Mouse (Mus musculus) thymus, postnatal 14 days (tissue): ENCODE data around the gene Pigw.

Source experiments
- DNase-seq: peaks from one replicate; pipeline ENCODE4 v3.0.0; 2021

The Pigw gene

DNA sequence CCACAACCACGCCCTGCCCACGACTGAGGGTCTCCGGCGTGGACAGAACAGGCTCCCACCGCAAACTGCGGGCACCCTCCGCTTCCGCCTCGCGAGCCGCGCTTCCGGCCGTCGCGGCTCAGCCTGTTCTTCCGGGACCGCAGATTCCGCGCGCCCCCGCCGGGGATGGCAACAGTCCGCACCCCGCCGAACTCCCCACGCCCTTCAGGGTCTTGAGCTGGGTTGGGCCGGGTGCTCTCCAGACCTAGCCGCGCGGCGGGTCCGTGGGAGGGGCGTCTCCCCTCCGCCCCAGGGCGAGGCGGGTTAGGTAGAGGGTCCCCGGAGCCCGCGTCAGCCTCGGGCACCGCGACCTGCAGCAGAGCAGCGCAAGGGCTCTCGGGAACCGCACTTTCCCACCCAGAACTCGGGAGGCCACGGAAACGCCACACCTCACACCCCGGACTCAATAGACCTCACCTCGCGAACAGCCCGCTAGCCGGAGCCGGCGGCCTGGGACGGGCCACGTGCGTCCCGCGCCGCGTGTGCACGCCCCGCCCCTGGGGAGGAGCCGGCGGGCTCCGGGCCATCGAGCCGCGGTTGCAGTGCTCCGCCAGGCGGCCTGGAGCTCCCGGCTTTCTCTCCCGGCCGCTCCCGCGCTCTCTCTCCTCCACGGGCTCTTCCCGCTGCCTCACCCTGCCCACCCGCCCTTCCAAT, at the start of gene Pigw, which contains the start of gene Myo19:
Pigw (minus strand) TSS at position 514 of the 693 bp plus-strand sequence.
Myo19 (plus strand) TSS at position 377 of the 693 bp plus-strand sequence.
- peak; percentile 84 for DNase-seq

DNA sequence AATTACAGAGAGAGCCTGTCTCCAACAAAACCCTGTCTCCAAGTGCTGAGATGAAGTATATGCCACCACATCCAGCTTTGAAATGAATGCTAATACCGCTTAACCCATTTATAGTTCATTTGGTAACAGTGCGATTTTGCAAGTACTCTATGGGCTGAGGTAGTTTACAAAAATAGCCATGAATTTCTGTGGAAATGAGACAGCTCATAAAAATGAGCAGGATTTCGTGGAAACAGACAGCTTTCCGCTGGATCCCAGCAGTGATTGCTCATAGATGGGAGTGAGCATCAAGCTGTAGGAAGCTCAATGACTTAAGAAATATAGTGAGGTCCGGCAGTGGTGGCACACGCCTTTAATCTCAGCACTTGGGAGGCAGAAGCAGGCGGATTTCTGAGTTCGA, 40.9 kb upstream of the Pigw start:
- no peak for DNase-seq

DNA sequence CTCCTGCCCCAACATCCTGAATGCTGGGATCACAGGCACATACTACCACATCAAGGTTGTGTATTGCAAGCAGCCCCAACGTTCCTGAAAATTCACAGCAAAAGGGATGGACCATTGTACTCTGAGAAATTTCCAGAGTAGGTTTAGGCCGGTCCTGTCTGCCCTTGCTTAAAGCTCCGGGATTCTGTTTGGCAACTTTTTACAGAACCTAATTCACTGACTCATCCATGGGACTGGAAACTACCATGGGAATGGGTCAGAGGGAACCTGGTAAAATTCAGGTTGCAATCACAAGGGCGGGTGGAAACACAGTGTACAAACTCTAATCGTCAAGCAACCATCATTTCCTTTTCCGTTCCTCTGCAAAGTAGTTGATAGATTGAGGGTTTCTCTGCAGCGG, 39.9 kb upstream of the Pigw start:
- no peak for DNase-seq

DNA sequence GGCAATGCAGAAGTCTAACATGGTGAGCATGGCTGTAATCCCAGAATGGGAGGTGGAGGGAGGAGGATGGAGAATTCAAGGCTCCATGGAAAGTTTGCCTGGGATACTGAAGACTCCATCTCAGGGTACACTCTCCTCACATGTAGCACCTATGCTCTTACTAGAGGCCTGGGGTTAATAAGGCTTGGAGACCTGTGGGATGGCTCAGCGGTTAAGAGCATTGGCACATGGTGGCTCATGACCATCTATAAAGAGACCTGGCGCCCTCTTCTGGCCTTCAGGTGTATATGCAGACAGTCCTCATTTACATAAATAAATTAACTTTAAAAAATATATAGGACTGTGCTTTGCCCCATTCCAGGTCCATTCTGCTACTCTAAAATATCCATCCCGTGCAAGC, 39.2 kb upstream of the Pigw start:
- peak; percentile 57 for DNase-seq

DNA sequence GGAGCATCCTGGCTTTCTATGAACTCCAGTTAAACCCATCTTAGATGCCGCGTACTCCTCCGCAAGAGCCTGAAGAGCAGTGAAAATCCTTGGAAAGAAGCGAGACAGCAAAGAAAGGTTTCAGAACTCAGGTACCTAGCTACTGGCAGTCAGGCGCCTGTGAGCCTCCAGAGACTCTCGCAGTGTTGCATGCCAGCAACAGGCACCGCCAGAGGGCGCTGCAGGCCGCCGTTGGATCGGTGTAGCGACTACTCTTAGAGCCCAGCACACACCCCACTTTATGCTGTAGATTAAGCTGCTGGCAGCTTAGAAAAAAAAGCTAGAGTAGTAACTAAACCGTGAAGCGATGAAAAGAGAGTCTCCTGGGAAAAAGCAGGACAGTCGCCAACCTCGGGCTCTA, 38.3 kb upstream of the Pigw start:
- peak; percentile 84 for DNase-seq

DNA sequence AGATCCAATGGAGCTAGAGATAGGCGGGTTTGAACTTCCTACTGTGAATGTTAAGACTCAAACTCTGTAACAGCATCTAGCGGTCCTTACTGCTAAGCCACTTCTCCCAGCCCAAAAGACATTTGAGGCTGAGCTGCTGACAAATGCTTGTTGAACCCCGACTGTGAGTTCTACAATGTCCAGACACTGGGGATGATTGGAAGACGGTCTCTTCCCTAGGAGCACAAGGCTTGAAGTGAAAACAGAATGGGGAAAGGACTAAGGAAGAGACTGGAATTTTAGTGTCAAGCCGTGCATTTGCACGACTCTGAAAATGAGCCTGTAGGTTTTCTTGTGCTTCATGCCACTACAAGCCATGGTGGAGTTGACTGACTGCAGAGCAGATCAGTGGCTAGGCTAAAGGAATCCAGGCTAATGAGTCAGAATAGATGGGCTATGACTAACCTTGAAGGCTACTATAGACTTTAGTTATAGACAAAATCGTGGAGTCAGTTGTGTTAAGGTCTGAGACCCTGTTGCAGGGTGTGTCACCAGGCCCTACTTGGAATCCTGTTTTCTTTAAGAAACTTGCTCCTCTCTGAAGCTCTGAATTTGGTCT, 36.7 kb upstream of the Pigw start:
- no peak for DNase-seq

DNA sequence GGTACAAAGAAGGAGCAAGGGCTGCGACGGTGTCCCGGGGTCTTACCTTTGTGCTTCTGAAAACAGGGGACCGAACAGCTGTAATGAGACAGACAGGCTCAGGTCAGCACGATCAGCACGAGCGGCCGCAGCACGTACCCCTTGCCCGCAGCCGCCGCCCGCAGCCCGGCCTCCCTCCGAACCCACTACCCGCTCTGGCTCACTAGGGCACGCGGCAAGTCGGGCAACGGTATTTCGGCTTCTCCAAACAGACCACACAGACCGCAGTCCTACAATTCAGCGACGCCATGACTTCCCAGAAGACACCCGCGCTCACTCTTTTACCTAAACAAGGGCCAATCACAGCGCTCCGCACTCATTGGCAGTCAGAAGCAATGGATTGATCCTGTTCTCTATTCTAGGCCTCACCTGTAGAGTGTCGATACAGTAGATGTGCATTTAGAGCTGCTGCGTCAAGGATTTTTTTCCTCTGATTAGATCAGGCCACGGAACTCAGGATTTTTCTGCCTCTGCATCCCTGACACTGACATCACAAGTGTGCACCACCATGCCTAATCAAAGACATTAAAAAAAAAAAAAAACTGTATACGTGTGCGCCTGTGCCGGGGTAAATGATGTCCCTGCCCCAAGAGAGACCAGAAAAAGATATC, 36.1 kb upstream of the Pigw start, which contains the start of gene Znhit3:
Znhit3 (minus strand) TSS at position 314 of the 650 bp plus-strand sequence.
- peak; percentile 83 for DNase-seq

DNA sequence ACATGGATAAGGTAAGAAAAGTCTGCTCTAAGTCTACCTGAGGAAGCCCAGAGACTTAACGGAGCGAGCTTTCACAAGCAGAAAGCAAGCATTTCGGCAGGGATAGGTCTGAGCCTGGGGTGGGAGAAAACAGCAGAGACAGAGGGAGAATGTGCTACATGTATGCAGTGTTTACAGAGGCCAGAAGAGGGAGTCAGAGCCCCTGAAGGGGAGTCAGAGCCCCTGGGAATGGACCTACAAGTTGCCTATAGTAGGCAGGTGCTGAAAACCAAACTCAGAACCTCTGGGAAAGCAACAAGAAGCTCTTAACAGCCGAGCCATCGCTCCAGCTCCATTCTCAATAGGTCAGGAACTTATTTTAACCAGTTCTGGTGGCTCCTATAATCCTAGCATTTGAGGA, 34.6 kb upstream of the Pigw start:
- peak; percentile 11 for DNase-seq

DNA sequence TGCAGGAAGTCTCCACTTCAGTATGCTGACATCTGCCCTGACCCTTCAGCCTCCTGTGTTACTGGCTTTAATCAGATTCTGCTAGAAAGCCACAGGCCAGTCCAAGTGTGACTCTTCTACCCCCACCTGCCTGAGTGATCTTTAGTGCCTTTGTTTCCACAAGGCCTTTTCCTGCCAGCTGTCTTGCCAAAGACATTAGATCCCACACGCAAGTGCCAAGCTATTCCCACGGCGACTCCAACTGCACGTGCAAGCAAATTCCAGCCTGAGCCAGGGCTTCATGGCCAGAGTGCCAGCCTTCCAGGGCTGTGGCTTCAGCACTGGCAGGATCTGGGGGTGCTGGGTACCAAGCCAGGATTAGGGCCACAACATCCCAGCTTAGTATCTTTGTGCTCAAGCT, 30.3 kb upstream of the Pigw start:
- no peak for DNase-seq

DNA sequence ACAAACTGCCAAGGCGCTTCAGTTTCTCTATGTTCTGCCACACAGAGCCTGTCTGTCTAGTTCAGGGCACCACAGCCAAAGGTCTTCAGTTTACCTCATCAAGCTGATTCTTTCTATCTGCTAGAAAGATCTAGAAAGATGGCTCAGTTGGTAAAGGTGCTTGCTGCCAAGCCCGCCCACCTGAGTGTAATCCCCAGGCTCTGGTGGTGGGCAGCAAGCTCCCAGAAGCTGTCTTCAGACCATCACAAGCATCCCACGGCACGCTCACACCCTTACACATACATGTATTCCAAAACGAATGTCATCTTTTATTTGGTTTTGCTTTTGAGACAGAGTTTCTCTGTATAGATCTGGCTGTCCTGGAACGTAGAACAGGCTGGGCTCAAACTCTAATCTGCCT, 28.4 kb upstream of the Pigw start:
- DNase-seq: no peak

DNA sequence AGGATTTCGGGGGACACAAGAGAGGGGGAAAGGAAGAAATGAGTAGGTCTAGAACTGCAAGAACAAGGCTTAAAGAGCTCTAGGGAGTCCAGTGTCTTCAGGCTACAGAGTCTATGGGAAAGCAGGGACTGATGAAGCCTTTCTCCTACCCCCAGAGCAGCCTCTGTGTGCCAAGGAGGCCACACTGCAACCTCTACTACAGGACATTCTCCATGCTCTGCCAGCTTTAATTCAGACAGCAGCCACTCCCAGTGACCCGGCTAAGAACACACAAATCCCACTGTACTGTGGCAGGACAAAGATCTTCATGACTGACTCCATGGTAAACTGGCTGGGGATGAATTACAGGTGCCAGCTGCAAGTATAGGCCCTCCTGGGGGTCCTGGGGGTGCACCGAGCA, 27.0 kb upstream of the Pigw start:
- no peak for DNase-seq

DNA sequence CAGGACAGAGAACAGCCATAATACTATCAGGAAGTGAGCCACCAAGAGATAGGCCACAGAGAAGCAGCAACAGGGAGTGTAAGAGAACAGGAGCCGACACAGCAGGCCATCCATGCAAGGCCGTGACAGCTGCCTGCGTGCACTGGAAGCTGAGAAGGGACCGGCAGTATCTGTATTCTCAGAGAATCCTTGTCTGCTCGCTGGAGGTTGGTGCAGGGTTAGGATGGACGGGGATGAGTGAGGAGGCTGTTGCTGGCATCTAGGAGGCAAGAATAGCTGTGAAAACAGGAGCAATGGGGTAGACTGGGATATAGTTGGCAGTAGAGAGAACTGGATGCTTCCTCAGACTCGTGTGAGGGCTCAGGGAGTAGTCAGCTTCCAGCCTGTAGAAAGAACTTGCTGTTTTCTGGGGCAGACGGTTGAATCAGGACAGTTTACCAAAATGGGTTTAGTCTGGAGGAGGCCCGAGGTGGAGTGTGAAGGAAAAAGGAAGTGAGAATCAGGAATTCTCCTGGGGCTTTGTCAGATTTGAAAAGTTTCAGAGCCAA, 24.6 kb upstream of the Pigw start:
- no peak for DNase-seq

DNA sequence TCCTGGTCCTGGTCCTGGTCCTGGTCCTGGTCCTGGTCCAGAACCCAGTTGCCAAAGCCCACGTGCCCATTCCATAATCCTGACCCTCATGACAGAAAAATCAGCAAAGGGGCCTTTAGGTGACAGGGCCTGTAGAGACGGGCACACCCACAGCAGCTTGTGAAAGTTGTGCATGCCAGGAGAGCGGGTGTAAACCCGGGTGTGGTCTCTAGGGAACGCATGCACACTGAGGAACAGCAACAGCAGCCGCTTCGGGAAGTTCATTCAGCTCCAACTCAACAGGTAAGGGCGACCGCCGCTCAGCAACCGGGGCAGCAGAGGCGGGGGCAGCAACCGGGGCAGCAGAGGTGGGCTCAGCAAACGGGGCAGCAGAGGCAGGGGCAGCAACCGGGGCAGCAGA, 13.0 kb upstream of the Pigw start:
- DNase-seq: no peak

DNA sequence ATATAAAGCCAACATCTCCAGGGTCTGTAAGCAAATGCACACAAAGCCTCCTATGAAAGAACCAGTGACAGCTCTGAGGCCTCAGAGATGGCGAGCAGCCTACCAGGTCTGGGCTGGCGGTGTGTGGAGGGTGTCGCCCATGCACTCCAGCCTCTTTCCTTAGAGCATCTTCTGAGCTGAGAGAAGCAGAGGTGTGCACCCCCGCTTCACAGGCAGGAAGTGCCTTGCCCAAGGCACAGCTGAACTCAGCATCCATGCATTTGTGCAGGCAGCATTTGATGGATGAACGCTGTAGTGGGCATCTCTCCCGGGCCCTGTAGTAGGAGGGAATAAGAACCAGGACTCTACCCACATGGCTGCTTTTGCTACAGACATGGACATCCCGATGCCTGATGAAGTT, 11.6 kb upstream of the Pigw start:
- DNase-seq: no peak

DNA sequence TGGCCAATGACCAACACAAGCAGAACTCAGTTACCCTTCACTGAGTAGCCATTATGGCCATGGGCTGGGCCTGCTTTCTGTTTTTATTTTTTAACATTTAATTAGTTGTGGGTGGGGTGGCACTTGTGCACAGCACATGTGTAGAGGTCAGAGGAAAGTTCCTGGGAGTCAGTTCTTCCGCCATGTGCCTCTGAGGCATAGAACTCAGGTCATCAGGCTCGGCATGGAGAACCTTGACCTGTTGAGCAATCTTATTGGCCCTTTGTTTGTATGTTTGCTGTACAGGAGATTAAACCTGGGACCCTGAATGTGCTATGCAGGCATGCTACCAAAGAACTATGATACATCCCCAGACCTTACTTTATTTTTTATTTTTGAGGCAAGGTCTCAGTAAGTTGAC, 9.4 kb upstream of the Pigw start:
- DNase-seq: no peak

DNA sequence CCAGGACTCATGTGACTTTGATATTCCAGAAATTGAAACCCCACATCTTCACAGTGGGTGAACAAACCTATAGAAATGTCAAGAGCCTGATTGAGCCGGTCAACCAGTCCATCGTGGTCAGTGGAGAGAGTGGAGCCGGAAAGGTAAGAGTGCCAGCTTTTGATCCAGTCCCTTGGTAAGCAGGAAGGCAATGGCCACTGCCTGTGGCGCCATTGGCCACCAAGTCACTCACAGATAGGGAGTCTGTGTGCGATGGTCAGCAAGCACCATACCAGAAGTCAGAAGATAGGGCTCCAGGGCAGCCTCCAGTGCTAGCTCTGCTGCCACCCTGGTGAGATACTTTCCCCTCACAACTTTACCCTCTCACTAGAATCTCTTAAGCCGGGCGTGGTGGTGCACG, 7.9 kb upstream of the Pigw start:
- DNase-seq: no peak

DNA sequence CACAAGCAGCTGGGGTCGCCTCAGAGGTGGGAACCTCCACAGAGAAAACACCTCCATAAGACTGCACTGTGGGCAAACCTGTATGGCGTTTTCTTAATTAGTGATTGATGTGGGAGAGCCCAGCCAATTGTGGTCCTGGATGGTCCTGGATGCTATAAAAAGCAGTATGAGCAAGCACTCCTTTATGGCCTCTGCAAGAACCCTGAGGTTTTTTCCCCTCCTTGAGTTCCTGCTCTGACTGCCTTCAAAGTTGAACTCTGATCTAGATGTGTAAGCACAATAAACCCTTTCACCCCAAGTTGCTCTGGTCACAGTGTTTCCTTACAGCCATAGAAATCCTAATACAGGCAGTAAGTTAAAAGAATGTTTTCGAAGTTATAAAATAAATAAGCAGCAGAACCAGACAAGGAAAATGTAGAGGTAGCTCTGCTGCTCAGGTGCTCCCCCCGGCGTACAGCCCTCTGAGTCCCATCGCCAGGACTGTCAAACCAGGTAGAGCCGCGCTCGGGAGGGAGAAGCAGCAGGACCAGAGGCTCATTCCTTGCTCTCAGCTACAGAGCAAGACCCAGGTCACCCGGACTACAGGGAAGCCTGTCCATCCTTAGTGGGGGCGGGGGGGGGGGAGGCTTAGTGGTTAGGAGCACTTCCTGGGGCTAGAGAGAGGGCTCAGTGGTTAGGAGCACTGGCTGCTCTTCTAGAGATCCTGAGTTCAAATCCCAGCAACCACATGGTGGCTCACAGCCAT, 6.9 kb upstream of the Pigw start:
- DNase-seq: no peak

DNA sequence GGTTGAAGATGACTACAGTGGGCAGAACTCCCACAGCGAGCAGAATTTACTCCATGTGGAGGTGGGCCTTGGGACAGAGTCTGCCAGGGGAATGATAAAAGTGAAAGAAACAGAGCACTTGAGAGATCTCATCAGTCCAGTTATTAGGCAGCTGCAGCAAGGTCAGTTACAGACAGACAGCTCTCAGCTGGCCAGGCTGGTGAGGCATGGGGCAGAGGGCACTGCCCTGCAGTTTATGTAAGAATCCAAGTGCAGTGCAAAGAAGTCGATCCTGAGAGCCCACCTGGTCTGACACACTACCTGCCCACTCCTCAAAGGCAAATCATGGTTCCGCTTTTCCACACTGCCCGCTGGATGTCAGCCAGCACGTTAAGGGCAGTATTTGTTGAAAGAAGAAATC, 6.2 kb upstream of the Pigw start:
- DNase-seq: no peak

DNA sequence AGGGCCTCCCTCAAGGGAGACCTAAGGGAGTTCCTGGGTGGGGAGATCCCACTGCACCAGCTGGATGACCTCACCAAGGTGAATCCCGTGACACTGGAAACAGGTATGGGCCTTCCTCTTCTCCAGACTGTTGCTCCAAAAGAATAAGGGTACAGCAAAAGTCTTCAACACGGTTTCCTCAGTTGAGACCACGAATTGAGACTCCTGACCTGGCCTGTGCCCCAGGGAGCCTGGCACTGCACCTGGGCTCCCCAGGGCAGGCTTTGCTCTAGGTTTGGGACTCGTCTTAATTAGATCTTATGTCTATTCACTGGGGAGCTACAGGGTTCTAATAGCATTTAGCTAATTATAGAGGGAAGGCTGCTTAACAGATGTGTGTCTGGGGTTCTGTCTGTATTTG, 5.2 kb upstream of the Pigw start:
- DNase-seq: no peak

DNA sequence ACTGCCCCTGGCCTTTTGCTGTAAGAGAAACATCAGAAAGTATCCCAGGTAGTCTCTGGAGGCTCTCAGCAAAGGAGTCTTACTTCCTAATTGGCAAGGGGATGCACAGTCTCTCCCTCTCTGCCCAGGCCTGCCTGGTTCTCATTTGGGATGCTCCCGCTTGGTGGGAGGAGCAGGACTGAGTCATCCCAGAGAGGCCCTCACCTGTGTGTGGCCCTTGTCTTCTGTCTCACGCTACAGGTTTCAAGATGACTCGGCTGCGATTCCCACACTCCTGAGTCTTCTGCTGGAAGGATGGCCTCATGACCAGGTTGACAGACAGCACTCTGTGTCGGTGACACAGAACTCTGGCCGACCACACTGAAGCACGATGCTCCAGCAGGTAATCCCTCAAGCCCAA, 2.3 kb upstream of the Pigw start:
- DNase-seq: no peak

DNA sequence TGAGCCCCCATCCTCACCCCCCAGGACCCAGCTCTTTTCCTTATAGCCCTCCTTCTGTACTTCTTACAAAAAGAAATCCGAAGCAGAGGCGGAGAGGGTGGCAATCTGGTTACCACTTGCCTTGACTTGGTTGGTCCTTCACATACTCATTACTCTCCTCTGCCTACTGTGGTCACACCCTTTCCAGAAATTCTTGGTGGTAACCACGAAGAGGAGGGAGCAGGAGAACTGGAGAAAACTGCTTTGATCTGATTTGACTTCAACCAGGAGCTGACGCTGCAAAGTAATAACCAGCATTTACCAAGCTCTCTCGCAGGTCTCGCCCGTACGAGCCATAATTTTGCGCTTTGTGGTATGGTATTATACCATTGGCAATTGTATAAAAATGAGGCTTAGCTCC, 886 bp upstream of the Pigw start:
- no peak for DNase-seq

DNA sequence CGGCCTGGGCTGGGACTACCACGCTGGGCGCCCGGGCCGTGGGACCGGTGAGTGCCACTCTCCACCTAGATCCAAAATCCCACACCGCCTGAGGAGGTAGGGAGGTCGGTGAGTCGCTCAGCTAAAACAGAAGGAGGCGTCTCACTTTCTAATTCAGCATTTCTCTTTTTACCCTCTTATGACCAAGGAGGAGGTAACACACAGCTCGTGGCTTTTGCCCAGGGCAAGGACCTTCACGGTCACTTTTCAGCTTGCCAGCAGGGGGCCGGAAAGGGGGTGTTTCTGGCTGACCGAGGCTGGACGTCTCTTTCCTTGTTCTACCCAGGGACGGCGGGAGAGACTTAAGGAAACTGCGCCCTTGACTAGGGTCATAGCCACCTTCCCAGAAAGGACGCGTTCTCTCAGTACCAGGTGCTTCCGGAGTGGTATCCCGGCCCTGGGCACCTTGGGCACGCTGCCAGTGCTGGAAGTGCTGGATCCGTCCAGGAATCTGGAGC, 428 bp upstream of the Pigw start:
- DNase-seq: peak; percentile 45
